Mouse (Mus musculus): ENCODE measurements around the gene Fam83e. TPM values are rescaled to one million over a fixed set of nuclear protein-coding genes. Genes with fewer than 3 reads are reported as not detected.

Fam83e gene
- polyA plus RNA-seq, 1 experiment from 2014 or later, result 0.80 TPM

GRCm38 (mm10) chr7:45733477-45733876 is 12.5 kb downstream of the Fam83e start:
- no peaks in the 10 kb centered on the region for H3K4me1 ChIP-seq (replicated peaks; ENCODE audit: control insufficient read depth, insufficient read depth, low read length)
- H3K9me3 ChIP-seq (ENCODE audit: control insufficient read depth, low read length), result no peaks in the 10 kb centered on the region
- no peak overlapping the region for H3K9ac ChIP-seq (ENCODE audit: low read depth, low read length)
- no peak overlapping the region for H3K4me2 ChIP-seq (replicated peaks; ENCODE audit: low read depth, low read length)
- no peak overlapping the region for H3K4me3 ChIP-seq (ENCODE audit: low read depth, low read length)
- H3K27ac ChIP-seq (ENCODE audit: low read depth, low read length), result no peak overlapping the region
- WGBS, result 78% methylated on average over 5 of the region's 5 CpGs
- H3K27me3 ChIP-seq (ENCODE audit: control insufficient read depth, insufficient read depth, low read length), result no peaks in the 10 kb centered on the region
- ATAC-seq (ENCODE audit: low FRiP score), result no peak
- DNase-seq (ENCODE audit: low spot score), result no peak
- H3K36me3 ChIP-seq (ENCODE audit: control insufficient read depth, insufficient read depth, low read length), result peaks cover 3% of the 10 kb centered on the region; the same call in 1 of the 2 replicates

- DNase-seq (ENCODE audit: low spot score) (peak; percentile 89), ATAC-seq (ENCODE audit: low FRiP score) (0 out of 2 replicates have a peak, but pooled peaks have one; percentile 69)
- Histone ChIP-seq H3K27ac (ENCODE audit: low read depth, low read length) (no peak overlapping the region), H3K9me3 (ENCODE audit: control insufficient read depth, low read length) (no peaks in the 10 kb centered on the region), H3K27me3 (ENCODE audit: control insufficient read depth, insufficient read depth, low read length) (no peaks in the 10 kb centered on the region; the same call in 1 of the 2 replicates), H3K9ac (ENCODE audit: low read depth, low read length) (no peak overlapping the region), H3K4me3 (ENCODE audit: low read depth, low read length) (no peak overlapping the region), H3K4me1 (replicated peaks; ENCODE audit: control insufficient read depth, insufficient read depth, low read length) (no peaks in the 10 kb centered on the region), H3K4me2 (replicated peaks; ENCODE audit: low read depth, low read length) (no peak overlapping the region), H3K36me3 (ENCODE audit: control insufficient read depth, insufficient read depth, low read length) (no peaks in the 10 kb centered on the region)
- WGBS, result 8% methylated on average over 9 of the region's 9 CpGs
These were observed 18.3 kb downstream of the Fam83e start for GRCm38 (mm10) chr7:45739162-45739763.

GRCm38 (mm10) chr7:45739820-45740219 is 18.8 kb downstream of the Fam83e start:
- DNase-seq (ENCODE audit: low spot score) (no peak), ATAC-seq (ENCODE audit: low FRiP score) (no peak)
- no peaks in the 10 kb centered on the region for H3K9me3 ChIP-seq (ENCODE audit: control insufficient read depth, low read length)
- H3K27me3 ChIP-seq (ENCODE audit: control insufficient read depth, insufficient read depth, low read length), result no peaks in the 10 kb centered on the region; the same call in 1 of the 2 replicates
- no peak overlapping the region for H3K9ac ChIP-seq (ENCODE audit: low read depth, low read length)
- H3K27ac ChIP-seq (ENCODE audit: low read depth, low read length), result no peak overlapping the region
- 65% methylated on average over 10 of the region's 10 CpGs for WGBS
- H3K4me3 ChIP-seq (ENCODE audit: low read depth, low read length), result no peak overlapping the region
- H3K36me3 ChIP-seq (ENCODE audit: control insufficient read depth, insufficient read depth, low read length), result no peaks in the 10 kb centered on the region
- no peak overlapping the region for H3K4me2 ChIP-seq (replicated peaks; ENCODE audit: low read depth, low read length)
- H3K4me1 ChIP-seq (replicated peaks; ENCODE audit: control insufficient read depth, insufficient read depth, low read length), result no peaks in the 10 kb centered on the region

- 88% methylated on average over 12 of the region's 12 CpGs for WGBS
- H3K36me3 ChIP-seq (ENCODE audit: control insufficient read depth, insufficient read depth, low read length), result no peaks in the 10 kb centered on the region
- no peaks in the 10 kb centered on the region for H3K9me3 ChIP-seq (ENCODE audit: control insufficient read depth, low read length)
- H3K4me3 ChIP-seq (ENCODE audit: low read depth, low read length), result no peak overlapping the region
- no peak overlapping the region for H3K9ac ChIP-seq (ENCODE audit: low read depth, low read length)
- H3K4me1 ChIP-seq (replicated peaks; ENCODE audit: control insufficient read depth, insufficient read depth, low read length), result no peaks in the 10 kb centered on the region
- DNase-seq (ENCODE audit: low spot score) (no peak), ATAC-seq (ENCODE audit: low FRiP score) (no peak)
- H3K27me3 ChIP-seq (ENCODE audit: control insufficient read depth, insufficient read depth, low read length), result no peaks in the 10 kb centered on the region; the same call in 1 of the 2 replicates
- no peak overlapping the region for H3K27ac ChIP-seq (ENCODE audit: low read depth, low read length)
- no peak overlapping the region for H3K4me2 ChIP-seq (replicated peaks; ENCODE audit: low read depth, low read length)
These were observed 20.3 kb downstream of the Fam83e start for GRCm38 (mm10) chr7:45741308-45741707.

- H3K9ac ChIP-seq (ENCODE audit: low read depth, low read length), result no peak overlapping the region
These were observed 20.8 kb downstream of the Fam83e start for GRCm38 (mm10) chr7:45741777-45742176.

GRCm38 (mm10) chr7:45742338-45742737 is 21.3 kb downstream of the Fam83e start:
- DNase-seq (ENCODE audit: low spot score), result no peak
- Histone ChIP-seq H3K9ac (ENCODE audit: low read depth, low read length) (no peak overlapping the region), H3K27ac (ENCODE audit: low read depth, low read length) (no peak overlapping the region), H3K27me3 (ENCODE audit: control insufficient read depth, insufficient read depth, low read length) (no peaks in the 10 kb centered on the region; the same call in 1 of the 2 replicates), H3K36me3 (ENCODE audit: control insufficient read depth, insufficient read depth, low read length) (no peaks in the 10 kb centered on the region), H3K4me1 (replicated peaks; ENCODE audit: control insufficient read depth, insufficient read depth, low read length) (no peaks in the 10 kb centered on the region), H3K4me3 (ENCODE audit: low read depth, low read length) (no peak overlapping the region), H3K4me2 (replicated peaks; ENCODE audit: low read depth, low read length) (no peak overlapping the region), H3K9me3 (ENCODE audit: control insufficient read depth, low read length) (no peaks in the 10 kb centered on the region)
- WGBS, result 41% methylated on average over 19 of the region's 19 CpGs
- no peak for ATAC-seq (ENCODE audit: low FRiP score)

More at GRCm38 (mm10) chr7:45741777-45742176, 20.8 kb downstream of the Fam83e start:
- Histone ChIP-seq H3K27me3 (ENCODE audit: control insufficient read depth, insufficient read depth, low read length) (no peaks in the 10 kb centered on the region; the same call in 1 of the 2 replicates), H3K4me1 (replicated peaks; ENCODE audit: control insufficient read depth, insufficient read depth, low read length) (no peaks in the 10 kb centered on the region), H3K36me3 (ENCODE audit: control insufficient read depth, insufficient read depth, low read length) (no peaks in the 10 kb centered on the region), H3K27ac (ENCODE audit: low read depth, low read length) (no peak overlapping the region), H3K4me3 (ENCODE audit: low read depth, low read length) (no peak overlapping the region), H3K9me3 (ENCODE audit: control insufficient read depth, low read length) (no peaks in the 10 kb centered on the region), H3K4me2 (replicated peaks; ENCODE audit: low read depth, low read length) (no peak overlapping the region)
- WGBS, result 32% methylated on average over 11 of the region's 11 CpGs
- DNase-seq (ENCODE audit: low spot score), result no peak
- no peak for ATAC-seq (ENCODE audit: low FRiP score)

GRCm38 (mm10) chr7:45744387-45744786 is 23.4 kb downstream of the Fam83e start:
- ATAC-seq (ENCODE audit: low FRiP score), result no peak
- H3K27me3 ChIP-seq (ENCODE audit: control insufficient read depth, insufficient read depth, low read length), result no peaks in the 10 kb centered on the region; the same call in 1 of the 2 replicates
- no peak overlapping the region for H3K9ac ChIP-seq (ENCODE audit: low read depth, low read length)
- no peak overlapping the region for H3K27ac ChIP-seq (ENCODE audit: low read depth, low read length)
- H3K9me3 ChIP-seq (ENCODE audit: control insufficient read depth, low read length), result no peaks in the 10 kb centered on the region
- no peaks in the 10 kb centered on the region for H3K4me1 ChIP-seq (replicated peaks; ENCODE audit: control insufficient read depth, insufficient read depth, low read length)
- DNase-seq (ENCODE audit: low spot score), result peak; percentile 72
- H3K4me3 ChIP-seq (ENCODE audit: low read depth, low read length), result no peak overlapping the region
- 54% methylated on average over 2 of the region's 2 CpGs for WGBS
- H3K36me3 ChIP-seq (ENCODE audit: control insufficient read depth, insufficient read depth, low read length), result no peaks in the 10 kb centered on the region
- no peak overlapping the region for H3K4me2 ChIP-seq (replicated peaks; ENCODE audit: low read depth, low read length)

- Histone ChIP-seq H3K4me1 (replicated peaks; ENCODE audit: control insufficient read depth, insufficient read depth, low read length) (no peaks in the 10 kb centered on the region), H3K9me3 (ENCODE audit: control insufficient read depth, low read length) (no peaks in the 10 kb centered on the region), H3K27me3 (ENCODE audit: control insufficient read depth, insufficient read depth, low read length) (no peaks in the 10 kb centered on the region; the same call in 1 of the 2 replicates), H3K4me3 (ENCODE audit: low read depth, low read length) (no peak overlapping the region), H3K9ac (ENCODE audit: low read depth, low read length) (no peak overlapping the region), H3K36me3 (ENCODE audit: control insufficient read depth, insufficient read depth, low read length) (no peaks in the 10 kb centered on the region), H3K4me2 (replicated peaks; ENCODE audit: low read depth, low read length) (no peak overlapping the region), H3K27ac (ENCODE audit: low read depth, low read length) (no peak overlapping the region)
- DNase-seq (ENCODE audit: low spot score) (peak; percentile 33), ATAC-seq (ENCODE audit: low FRiP score) (no peak)
- 67% methylated on average over 6 of the region's 6 CpGs for WGBS
These were observed 25.5 kb downstream of the Fam83e start for GRCm38 (mm10) chr7:45746518-45746917.

- no peak overlapping the region for H3K4me2 ChIP-seq (replicated peaks; ENCODE audit: low read depth, low read length)
- H3K27ac ChIP-seq (ENCODE audit: low read depth, low read length), result no peak overlapping the region
- no peak overlapping the region for H3K9ac ChIP-seq (ENCODE audit: low read depth, low read length)
- no peak overlapping the region for H3K4me3 ChIP-seq (ENCODE audit: low read depth, low read length)
- ATAC-seq (ENCODE audit: low FRiP score) (no peak), DNase-seq (ENCODE audit: low spot score) (no peak)
- H3K36me3 ChIP-seq (ENCODE audit: control insufficient read depth, insufficient read depth, low read length), result no peaks in the 10 kb centered on the region
- no peaks in the 10 kb centered on the region for H3K4me1 ChIP-seq (replicated peaks; ENCODE audit: control insufficient read depth, insufficient read depth, low read length)
- 90% methylated on average over 5 of the region's 5 CpGs for WGBS
- H3K27me3 ChIP-seq (ENCODE audit: control insufficient read depth, insufficient read depth, low read length), result no peaks in the 10 kb centered on the region; the same call in 1 of the 2 replicates
- H3K9me3 ChIP-seq (ENCODE audit: control insufficient read depth, low read length), result no peaks in the 10 kb centered on the region
These were observed 26.4 kb downstream of the Fam83e start for GRCm38 (mm10) chr7:45747450-45747849.

Measured in hindbrain, embryonic 11.5 days (tissue).